Mouse (Mus musculus): Measurements from ENCODE around the gene Tex52. TPM values are rescaled to one million over a fixed set of nuclear protein-coding genes. Genes with fewer than 3 reads are reported as not detected.

The Tex52 gene
- polyA plus RNA-seq, 1 experiment from 2014 or later, result 0.42 TPM

DNA sequence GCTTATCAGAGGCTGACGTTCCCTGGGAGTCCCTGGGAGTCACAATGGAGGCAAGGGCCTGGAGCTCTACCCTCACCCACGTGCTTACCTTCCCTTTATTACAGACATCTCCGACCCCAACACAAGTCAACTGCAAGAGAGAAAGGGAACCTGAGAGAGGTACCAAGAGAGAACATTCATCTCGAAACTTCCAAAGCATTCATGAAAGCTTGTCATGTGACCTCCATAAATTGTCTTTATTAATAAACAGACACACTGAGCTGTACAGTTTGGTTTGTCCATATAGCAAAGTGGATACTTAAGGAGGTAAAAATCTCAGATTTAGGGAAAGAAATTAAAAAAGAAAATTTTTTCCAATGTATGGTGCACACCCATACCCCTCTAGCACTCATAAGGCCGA is 40.9 kb downstream of the Tex52 start:
- Histone ChIP-seq H3K9ac (ENCODE audit: low read depth, low read length) (no peak overlapping the region), H3K4me2 (no peak overlapping the region), H3K9me3 (replicated peaks; ENCODE audit: control insufficient read depth, low read length) (no peaks in the 10 kb centered on the region), H3K36me3 (ENCODE audit: control insufficient read depth, insufficient read depth, low read length) (peaks cover 9% of the 10 kb centered on the region), H3K4me1 (ENCODE audit: control insufficient read depth, insufficient read depth, low read length) (0 out of 2 replicates have a peak, but pooled peaks cover 4% of the 10 kb centered on the region), H3K4me3 (ENCODE audit: low read depth, low read length) (no peak overlapping the region), H3K27ac (ENCODE audit: low read depth, low read length) (no peak overlapping the region), H3K27me3 (ENCODE audit: control insufficient read depth, insufficient read depth, low read length) (no peaks in the 10 kb centered on the region)
- WGBS (ENCODE audit: insufficient replicate concordance), result 86% methylated on average over 5 of the region's 5 CpGs
- no peak for ATAC-seq (replicated peaks; ENCODE audit: insufficient number of reproducible peaks, low FRiP score, low TSS enrichment)

DNA sequence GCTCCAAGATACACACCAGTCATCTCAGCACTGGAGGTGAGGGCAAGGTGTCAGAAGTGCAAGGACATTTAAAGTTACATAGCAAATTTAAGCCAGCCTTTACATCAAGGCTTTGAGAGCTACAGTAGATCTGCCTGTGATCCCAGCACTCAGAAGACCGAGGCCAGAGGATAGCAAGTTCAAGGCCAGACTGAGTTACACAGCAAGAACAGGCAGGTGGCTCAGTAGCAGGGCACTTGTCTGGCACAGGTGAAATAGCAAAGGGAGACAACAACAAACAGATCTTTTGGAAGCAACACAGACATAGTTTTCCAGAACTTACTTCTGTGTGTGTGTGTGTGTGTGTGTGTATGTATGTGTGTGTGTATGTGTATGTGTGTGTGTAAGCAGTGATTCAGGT is 42.8 kb downstream of the Tex52 start:
- no peak overlapping the region for H3K27ac ChIP-seq (ENCODE audit: low read depth, low read length)
- 82% methylated on average over 1 of the region's 1 CpGs for WGBS (ENCODE audit: insufficient replicate concordance)
- no peak for ATAC-seq (replicated peaks; ENCODE audit: insufficient number of reproducible peaks, low FRiP score, low TSS enrichment)

DNA sequence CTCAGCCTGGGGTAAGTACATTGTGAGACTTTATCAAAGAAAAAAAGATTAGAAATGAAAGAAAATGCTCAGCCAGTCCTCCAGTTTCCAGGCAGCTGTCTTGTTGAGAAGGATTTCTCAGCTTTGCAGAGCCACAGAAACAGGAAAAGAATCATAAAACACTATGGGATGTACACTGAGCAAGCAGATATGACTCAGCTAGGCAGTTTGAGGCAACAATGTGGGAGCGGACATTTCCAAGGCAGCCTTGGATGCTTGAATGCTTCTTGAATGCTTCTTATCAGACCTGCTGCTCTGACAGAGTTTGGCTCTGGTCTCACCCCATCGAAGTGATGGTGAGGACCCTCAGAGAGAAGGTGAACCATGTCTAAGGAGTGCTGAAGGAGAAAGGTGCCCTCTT is 45.8 kb downstream of the Tex52 start:
- Histone ChIP-seq H3K4me2 (no peak overlapping the region), H3K4me1 (ENCODE audit: control insufficient read depth, insufficient read depth, low read length) (0 out of 2 replicates have a peak, but pooled peaks cover 5% of the 10 kb centered on the region), H3K9me3 (replicated peaks; ENCODE audit: control insufficient read depth, low read length) (no peaks in the 10 kb centered on the region), H3K36me3 (ENCODE audit: control insufficient read depth, insufficient read depth, low read length) (no peaks in the 10 kb centered on the region), H3K27ac (ENCODE audit: low read depth, low read length) (no peak overlapping the region), H3K27me3 (ENCODE audit: control insufficient read depth, insufficient read depth, low read length) (no peaks in the 10 kb centered on the region), H3K9ac (ENCODE audit: low read depth, low read length) (no peak overlapping the region), H3K4me3 (ENCODE audit: low read depth, low read length) (no peak overlapping the region)
- ATAC-seq (replicated peaks; ENCODE audit: insufficient number of reproducible peaks, low FRiP score, low TSS enrichment), result no peak
- 73% methylated on average over 2 of the region's 2 CpGs for WGBS (ENCODE audit: insufficient replicate concordance)

More for the DNA sequence above, 42.8 kb downstream of the Tex52 start:
- Histone ChIP-seq H3K9ac (ENCODE audit: low read depth, low read length) (no peak overlapping the region), H3K4me2 (no peak overlapping the region), H3K4me3 (ENCODE audit: low read depth, low read length) (no peak overlapping the region), H3K4me1 (ENCODE audit: control insufficient read depth, insufficient read depth, low read length) (0 out of 2 replicates have a peak, but pooled peaks cover 5% of the 10 kb centered on the region), H3K27me3 (ENCODE audit: control insufficient read depth, insufficient read depth, low read length) (no peaks in the 10 kb centered on the region), H3K36me3 (ENCODE audit: control insufficient read depth, insufficient read depth, low read length) (peaks cover 2% of the 10 kb centered on the region; the same call in 1 of the 2 replicates), H3K9me3 (replicated peaks; ENCODE audit: control insufficient read depth, low read length) (no peaks in the 10 kb centered on the region)

DNA sequence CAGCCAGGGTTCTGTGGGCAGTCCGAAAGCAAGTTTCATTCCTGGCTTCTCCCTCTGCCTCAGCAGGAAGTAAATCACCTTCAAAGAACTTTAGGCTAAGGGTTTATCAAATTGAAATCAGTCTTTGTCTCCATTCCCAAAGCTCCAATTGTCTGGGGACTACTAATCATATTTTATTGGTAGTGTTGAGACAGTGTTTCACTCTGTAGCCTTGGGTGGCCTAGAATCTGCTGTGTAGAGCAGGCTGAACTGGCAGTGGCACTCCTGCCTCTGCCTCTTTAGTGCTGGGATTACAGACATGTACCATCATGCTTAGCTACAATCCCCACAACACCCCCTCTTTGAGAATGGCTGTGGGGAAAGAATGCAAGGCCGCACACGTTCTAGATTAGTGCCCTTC is 46.2 kb downstream of the Tex52 start:
- Histone ChIP-seq H3K4me3 (ENCODE audit: low read depth, low read length) (no peak overlapping the region), H3K27me3 (ENCODE audit: control insufficient read depth, insufficient read depth, low read length) (no peaks in the 10 kb centered on the region), H3K27ac (ENCODE audit: low read depth, low read length) (no peak overlapping the region), H3K36me3 (ENCODE audit: control insufficient read depth, insufficient read depth, low read length) (no peaks in the 10 kb centered on the region), H3K4me2 (no peak overlapping the region), H3K4me1 (ENCODE audit: control insufficient read depth, insufficient read depth, low read length) (0 out of 2 replicates have a peak, but pooled peaks cover 5% of the 10 kb centered on the region), H3K9ac (ENCODE audit: low read depth, low read length) (no peak overlapping the region), H3K9me3 (replicated peaks; ENCODE audit: control insufficient read depth, low read length) (no peaks in the 10 kb centered on the region)
- 89% methylated on average over 3 of the region's 3 CpGs for WGBS (ENCODE audit: insufficient replicate concordance)
- ATAC-seq (replicated peaks; ENCODE audit: insufficient number of reproducible peaks, low FRiP score, low TSS enrichment), result no peak

DNA sequence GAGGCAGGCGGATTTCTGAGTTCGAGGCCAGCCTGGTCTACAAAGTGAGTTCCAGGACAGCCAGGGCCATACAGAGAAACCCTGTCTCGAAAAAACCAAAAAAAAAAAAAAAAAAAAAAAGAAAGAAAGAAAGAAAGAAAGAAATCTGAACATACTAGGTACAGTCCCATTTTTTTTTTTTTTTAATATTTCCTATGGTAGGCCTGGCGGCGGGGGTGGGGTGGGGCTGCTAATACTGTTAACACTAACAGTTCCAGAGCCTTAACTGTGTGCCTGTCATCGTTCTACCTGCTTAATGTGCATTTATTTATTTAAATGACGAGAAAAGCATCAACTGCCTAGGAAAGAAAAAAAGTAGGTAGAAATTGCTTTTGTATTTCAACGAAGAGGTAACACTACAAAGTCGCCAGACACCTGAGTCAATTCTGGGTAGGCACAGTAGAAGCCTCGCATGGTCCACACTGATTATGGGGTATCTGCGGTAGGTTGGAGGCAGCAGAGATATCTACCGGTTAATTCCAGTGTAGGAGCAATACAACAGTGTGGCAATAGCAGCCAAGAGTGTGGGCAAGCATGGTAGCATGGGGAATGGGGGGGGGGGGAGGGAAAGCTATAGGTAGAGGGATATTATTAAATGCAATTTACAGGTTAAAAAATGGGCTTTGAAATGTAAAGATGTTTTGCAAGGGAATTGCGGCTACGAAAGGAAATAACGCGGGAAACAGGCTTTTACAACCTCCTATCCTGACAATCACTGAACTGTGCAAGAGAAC is 48.4 kb downstream of the Tex52 start:
- H3K4me3 ChIP-seq (ENCODE audit: low read depth, low read length), result peak overlapping the region; percentile 56
- 42% methylated on average over 15 of the region's 16 CpGs for WGBS (ENCODE audit: insufficient replicate concordance)
- H3K27ac ChIP-seq (ENCODE audit: low read depth, low read length), result peak overlapping the region; percentile 95
- peak overlapping the region; percentile 78 for H3K4me2 ChIP-seq
- H3K4me1 ChIP-seq (ENCODE audit: control insufficient read depth, insufficient read depth, low read length), result 0 out of 2 replicates have a peak, but pooled peaks cover 5% of the 10 kb centered on the region
- no peaks in the 10 kb centered on the region for H3K27me3 ChIP-seq (ENCODE audit: control insufficient read depth, insufficient read depth, low read length)
- no peaks in the 10 kb centered on the region for H3K9me3 ChIP-seq (replicated peaks; ENCODE audit: control insufficient read depth, low read length)
- ATAC-seq (replicated peaks; ENCODE audit: insufficient number of reproducible peaks, low FRiP score, low TSS enrichment), result 0 out of 2 replicates have a peak, but pooled peaks have one; percentile 46
- peak overlapping the region; percentile 86 for H3K9ac ChIP-seq (ENCODE audit: low read depth, low read length)
- H3K36me3 ChIP-seq (ENCODE audit: control insufficient read depth, insufficient read depth, low read length), result peaks cover 3% of the 10 kb centered on the region; the same call in 1 of the 2 replicates

DNA sequence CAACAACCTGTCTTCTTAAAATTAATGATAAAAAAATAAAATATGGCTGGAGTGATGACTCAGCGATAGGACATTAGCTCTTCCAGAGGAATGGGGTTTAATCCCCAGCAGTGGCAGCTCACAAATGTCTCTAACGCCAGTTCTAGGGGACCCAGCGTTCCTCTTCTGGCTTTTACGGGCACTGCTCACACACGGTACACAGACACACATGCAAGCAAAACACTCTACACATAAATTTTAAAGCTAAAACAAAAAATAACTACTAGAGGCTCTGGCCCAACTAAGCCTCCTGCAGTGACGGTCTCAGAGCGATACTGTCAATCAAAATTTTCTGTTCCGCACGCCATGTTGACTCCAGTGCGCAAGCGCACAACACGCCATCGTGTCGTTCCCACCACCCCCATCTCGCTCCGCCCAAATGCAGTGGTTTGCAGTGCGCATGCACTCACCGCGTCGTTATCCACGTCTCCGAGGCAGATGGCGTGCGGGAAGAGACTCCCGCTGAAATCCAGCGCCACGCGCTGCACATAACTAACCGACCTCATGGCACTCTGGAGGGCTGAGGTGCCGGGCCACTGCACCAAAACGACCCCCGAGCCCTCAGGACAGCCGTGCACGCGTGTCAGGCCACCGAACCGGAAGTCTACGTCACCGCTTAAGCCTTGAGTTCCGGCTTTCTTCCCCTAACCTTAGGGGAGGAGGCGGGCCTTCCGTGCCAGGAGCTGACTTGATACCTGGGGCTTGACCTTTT is 49.2 kb downstream of the Tex52 start, which contains the start of gene Itfg2:
Gene Itfg2, minus strand, starts transcription at position 663 of the 751 bp plus-strand sequence.
- Histone ChIP-seq H3K27me3 (ENCODE audit: control insufficient read depth, insufficient read depth, low read length) (no peaks in the 10 kb centered on the region), H3K27ac (ENCODE audit: low read depth, low read length) (peak within 1 kb of the TSS; percentile 95), H3K4me3 (ENCODE audit: low read depth, low read length) (peak within 1 kb of the TSS; percentile 56), H3K9me3 (replicated peaks; ENCODE audit: control insufficient read depth, low read length) (no peaks in the 10 kb centered on the region), H3K4me2 (peak within 1 kb of the TSS; percentile 78), H3K9ac (ENCODE audit: low read depth, low read length) (peak within 1 kb of the TSS; percentile 86), H3K4me1 (ENCODE audit: control insufficient read depth, insufficient read depth, low read length) (0 out of 2 replicates have a peak, but pooled peaks cover 5% of the 10 kb centered on the region), H3K36me3 (ENCODE audit: control insufficient read depth, insufficient read depth, low read length) (peaks cover 8% of the 10 kb centered on the region; the same call in 1 of the 2 replicates)
- peak; percentile 94 for ATAC-seq (replicated peaks; ENCODE audit: insufficient number of reproducible peaks, low FRiP score, low TSS enrichment)
- WGBS (ENCODE audit: insufficient replicate concordance), result under 1% methylated on average over 42 of the region's 42 CpGs

DNA sequence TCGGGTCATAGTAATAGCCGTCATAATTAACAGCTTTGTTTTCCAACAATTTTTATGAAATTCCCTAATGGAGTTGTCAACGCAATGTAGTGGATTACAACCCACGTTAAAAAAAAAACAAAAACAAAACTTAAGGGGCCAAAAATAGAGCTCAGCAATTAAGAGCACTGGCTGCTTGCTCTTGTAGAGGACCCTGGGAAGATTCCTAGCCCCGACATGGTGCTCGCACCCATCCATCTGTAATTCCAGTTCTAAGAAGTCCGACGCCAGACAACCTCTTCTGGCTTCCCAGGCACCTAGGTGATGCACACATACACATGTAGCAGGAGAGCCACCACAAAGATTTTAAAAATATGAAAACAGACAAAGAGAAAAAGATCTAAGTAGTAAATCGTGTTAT is 49.8 kb downstream of the Tex52 start:
- ATAC-seq (replicated peaks; ENCODE audit: insufficient number of reproducible peaks, low FRiP score, low TSS enrichment), result no peak
- Histone ChIP-seq H3K4me3 (ENCODE audit: low read depth, low read length) (peak overlapping the region; percentile 56), H3K27me3 (ENCODE audit: control insufficient read depth, insufficient read depth, low read length) (no peaks in the 10 kb centered on the region), H3K4me2 (peak overlapping the region; percentile 78), H3K27ac (ENCODE audit: low read depth, low read length) (peak overlapping the region; percentile 95), H3K4me1 (ENCODE audit: control insufficient read depth, insufficient read depth, low read length) (0 out of 2 replicates have a peak, but pooled peaks cover 5% of the 10 kb centered on the region), H3K9me3 (replicated peaks; ENCODE audit: control insufficient read depth, low read length) (no peaks in the 10 kb centered on the region), H3K9ac (ENCODE audit: low read depth, low read length) (peak overlapping the region; percentile 86), H3K36me3 (ENCODE audit: control insufficient read depth, insufficient read depth, low read length) (peaks cover 12% of the 10 kb centered on the region)
- 17% methylated on average over 9 of the region's 9 CpGs for WGBS (ENCODE audit: insufficient replicate concordance)

DNA sequence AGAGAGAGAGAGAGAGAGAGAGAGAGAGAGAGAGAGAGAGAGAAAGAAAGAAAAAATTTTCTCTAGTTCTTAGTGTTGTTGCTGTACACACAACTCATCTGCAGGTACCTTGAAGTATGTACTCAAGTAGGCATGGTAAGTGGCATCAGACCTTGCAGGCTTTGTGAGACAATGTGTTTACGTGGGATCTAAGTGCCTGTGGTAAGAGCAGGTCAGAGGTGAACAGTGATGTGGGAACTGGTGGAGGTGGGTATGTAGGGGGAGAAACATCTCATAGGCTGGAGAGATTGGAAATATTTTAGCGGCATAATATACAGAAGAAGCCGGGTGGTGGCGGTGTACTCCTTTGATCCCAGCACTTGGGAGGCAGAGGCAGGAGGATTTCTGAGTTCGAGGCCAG is 52.3 kb downstream of the Tex52 start:
- no peaks in the 10 kb centered on the region for H3K4me1 ChIP-seq (ENCODE audit: control insufficient read depth, insufficient read depth, low read length)
- ATAC-seq (replicated peaks; ENCODE audit: insufficient number of reproducible peaks, low FRiP score, low TSS enrichment), result no peak
- peaks cover 34% of the 10 kb centered on the region for H3K36me3 ChIP-seq (ENCODE audit: control insufficient read depth, insufficient read depth, low read length)
- no peak overlapping the region for H3K4me3 ChIP-seq (ENCODE audit: low read depth, low read length)
- no peak overlapping the region for H3K27ac ChIP-seq (ENCODE audit: low read depth, low read length)
- no peak overlapping the region for H3K4me2 ChIP-seq
- H3K9me3 ChIP-seq (replicated peaks; ENCODE audit: control insufficient read depth, low read length), result no peaks in the 10 kb centered on the region
- no peaks in the 10 kb centered on the region for H3K27me3 ChIP-seq (ENCODE audit: control insufficient read depth, insufficient read depth, low read length)
- no peak overlapping the region for H3K9ac ChIP-seq (ENCODE audit: low read depth, low read length)
- WGBS (ENCODE audit: insufficient replicate concordance), result 90% methylated on average over 5 of the region's 5 CpGs
